Mouse (Mus musculus) erythroblast, embryonic 14.5 days (primary cell): ENCODE data around the gene Gpr35.

Experiments
- GATA1 ChIP-seq: IDR thresholded peaks from 2 replicates; pipeline ENCODE4 v1.6.1; 2012; ENCODE audit warnings: low read length, inconsistent platforms, mixed read lengths
- TAL1 ChIP-seq: IDR thresholded peaks from 3 replicates; pipeline ENCODE4 v1.6.1; 2012; ENCODE audit warnings: low read length, inconsistent platforms, mixed read lengths

DNA sequence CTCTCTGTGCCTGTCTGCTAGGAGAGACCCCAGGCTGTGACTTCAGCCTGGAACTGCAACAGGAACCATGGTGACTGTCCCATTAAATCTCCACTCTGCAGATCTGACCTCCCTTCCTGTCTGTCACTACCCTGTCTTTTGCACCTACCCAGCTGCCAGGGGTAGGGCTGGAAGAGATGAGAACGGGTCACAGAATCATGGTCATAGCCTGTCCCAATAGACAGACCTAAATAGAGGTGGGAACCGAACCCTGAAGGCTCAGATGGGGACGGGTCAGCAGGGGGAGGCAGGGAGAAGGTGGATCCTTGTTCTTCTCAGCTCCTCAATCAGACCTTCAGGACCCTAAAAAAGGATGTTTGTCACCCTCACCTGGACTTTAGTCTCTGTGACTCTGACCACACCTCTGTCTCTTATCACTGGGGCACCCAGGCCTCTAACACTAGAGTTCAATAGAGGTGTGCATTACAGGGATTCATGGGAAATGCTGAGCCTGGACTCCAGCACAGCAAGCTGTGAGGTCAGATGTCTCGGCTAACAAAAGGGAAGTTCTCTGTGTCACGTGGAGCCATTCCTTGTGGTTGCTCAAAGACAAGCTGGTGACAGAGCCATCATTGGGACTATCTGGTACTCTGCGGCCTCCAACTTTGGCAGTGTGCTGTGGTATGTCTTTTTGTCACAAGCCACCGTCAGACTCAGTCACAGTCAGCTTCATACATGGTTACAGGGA is 30.0 kb upstream of the Gpr35 start:
- no peak for TF ChIP-seq TAL1
- no peak for TF ChIP-seq GATA1
